Mouse (Mus musculus) monocyte, adult 59 days (primary cell): ENCODE measurements around the gene Nr2e1. TPM values are rescaled to one million over a fixed set of nuclear protein-coding genes. Genes with fewer than 3 reads are reported as not detected.

Experiments used
- total RNA-seq, 2 experiments: library from RNA; stranded (reverse); gene quantifications; one replicate each; pipeline ENCODE4 v1.2.4; 2023

The Nr2e1 gene
- total RNA-seq = not detected

GRCm38 (mm10) chr10:42583157-42583872 lies at the start of gene Nr2e1, which contains the start of gene Ostm1:
TSS of gene Nr2e1 (minus strand) at chr10:42583632.
TSS of gene Ostm1 (plus strand) at chr10:42583822.

Other genes starting within 250 kb of the Nr2e1 start
- gene Afg1l, start 105.1 kb downstream of the Nr2e1 start, total RNA-seq = 1 to 10 TPM; 5.2 to 5.6 TPM
- 100 to 1,000 TPM; 146 to 153 TPM for gene Snx3, start 81.6 kb downstream of the Nr2e1 start, total RNA-seq
- 10 to 100 TPM; 43.2 to 44.9 TPM for gene Ostm1, start 190 bp upstream of the Nr2e1 start, total RNA-seq
- gene Sec63, start 177.9 kb upstream of the Nr2e1 start, total RNA-seq = 10 to 100 TPM; 40.0 to 46.1 TPM